Mouse (Mus musculus) spleen, postnatal 14 days (tissue): ENCODE results near the gene Nav2.

Experiments
- DNase-seq, 2 experiments: peaks; one replicate each; pipeline ENCODE4 v3.0.0; 2021 to 2022; ENCODE audit warnings: low spot score in 2 of 2

The Nav2 gene

GRCm38 (mm10) chr7:49094531-49094930 is 186.0 kb downstream of the Nav2 start:
- DNase-seq: no peak

DNA sequence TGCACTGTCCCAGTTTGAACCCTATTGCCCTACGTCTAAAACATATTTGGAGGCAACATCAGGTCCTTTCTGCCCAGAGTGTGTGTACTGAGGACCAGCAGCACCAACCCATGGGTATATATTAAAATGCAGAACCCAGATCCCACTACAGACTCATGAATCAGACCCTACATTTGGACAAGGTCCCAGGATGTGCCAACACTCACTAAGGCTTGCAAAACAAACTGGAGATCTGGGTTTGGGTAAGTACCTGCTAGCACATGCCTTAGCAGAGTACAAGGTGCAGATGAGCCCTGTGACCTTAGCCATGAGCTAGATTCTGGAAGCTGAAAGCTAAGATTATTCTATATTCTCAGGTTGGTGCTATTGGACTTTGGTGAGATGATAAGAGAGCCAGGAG is 192.8 kb downstream of the Nav2 start:
- DNase-seq: no peak

GRCm38 (mm10) chr7:49102223-49102622 is 193.7 kb downstream of the Nav2 start:
- DNase-seq: no peak

GRCm38 (mm10) chr7:49104376-49104775 is 195.9 kb downstream of the Nav2 start:
- no peak for DNase-seq

GRCm38 (mm10) chr7:49104793-49105192 is 196.3 kb downstream of the Nav2 start:
- DNase-seq: no peak

DNA sequence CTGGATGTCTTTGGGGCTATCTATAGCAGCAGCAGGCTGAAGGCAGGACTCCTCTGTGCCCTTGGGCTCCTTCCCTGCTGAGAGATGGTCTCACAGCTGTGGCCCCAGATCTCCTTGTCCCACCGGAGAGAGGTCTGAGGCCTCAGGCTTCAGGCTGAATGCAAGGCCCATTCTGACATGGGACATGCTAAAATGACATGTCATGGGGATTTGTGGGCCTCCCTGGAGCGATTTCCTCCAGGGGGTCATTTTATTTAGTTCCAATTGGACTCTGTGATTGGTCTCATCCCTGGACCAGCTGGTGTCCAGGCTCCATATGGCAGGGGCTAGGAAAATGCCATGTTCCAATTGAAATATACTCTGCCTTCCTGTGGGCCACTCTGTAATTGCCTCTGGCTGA is 197.0 kb downstream of the Nav2 start:
- no peak for DNase-seq

DNA sequence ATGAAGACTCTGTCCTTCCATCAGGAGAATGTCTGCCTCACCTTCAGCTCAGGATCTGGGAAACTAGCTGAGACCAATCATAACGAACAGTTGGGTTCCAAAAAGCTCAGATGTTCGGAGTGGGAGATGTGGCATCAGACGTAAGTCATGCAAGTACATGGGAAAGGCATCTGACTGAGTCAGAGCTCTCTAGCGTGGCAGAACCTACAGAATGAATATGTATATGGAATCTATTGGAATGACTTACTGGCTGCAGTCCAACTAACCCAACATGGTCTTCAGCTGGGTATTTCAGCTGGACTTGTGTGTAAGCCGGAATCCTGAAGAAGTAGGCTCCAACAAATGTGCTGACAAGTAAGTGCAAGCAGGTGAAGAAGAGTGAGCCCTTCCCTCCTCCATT is 199.6 kb downstream of the Nav2 start:
- no peak for DNase-seq

- no peak for DNase-seq
These were observed 210.5 kb downstream of the Nav2 start for GRCm38 (mm10) chr7:49119016-49119415.

DNA sequence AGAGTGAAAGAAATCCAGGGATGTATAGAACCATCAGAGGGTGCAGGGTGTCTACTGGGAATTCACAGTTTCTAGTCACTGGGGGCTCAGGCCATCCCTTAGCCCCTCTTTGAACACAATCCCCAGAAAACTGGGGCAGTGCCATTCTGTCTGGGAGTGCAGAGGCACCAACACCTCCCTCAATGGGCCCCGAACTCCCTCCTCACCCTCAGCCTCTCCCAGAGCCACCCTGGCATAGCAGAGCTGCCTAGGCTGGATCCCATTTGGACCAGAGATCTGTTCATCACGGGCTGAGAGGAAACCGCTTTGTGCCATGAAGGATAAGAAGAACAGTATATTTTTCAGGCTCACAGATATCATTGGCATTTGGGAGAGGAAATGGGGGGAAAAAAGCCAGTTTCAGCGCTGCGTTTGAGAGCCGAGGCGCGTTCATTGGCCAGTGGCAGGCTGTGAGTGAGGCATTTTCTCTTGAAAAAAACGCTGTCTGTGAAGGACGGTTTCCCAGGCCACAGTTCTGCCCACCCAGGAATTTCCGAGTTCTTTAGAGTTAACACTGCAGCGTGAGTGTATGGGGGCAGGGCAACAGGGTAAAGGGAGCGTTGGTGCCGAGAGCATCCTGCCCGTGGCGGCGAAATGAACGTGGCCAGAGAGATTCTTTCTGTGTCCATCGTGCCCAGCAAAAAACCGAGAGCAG is 211.4 kb downstream of the Nav2 start:
- no peak for DNase-seq

GRCm38 (mm10) chr7:49120488-49120864 is 212.0 kb downstream of the Nav2 start:
- DNase-seq: no peak

GRCm38 (mm10) chr7:49120935-49121691 is 212.6 kb downstream of the Nav2 start:
- DNase-seq: peak; percentile 52 to 73

DNA sequence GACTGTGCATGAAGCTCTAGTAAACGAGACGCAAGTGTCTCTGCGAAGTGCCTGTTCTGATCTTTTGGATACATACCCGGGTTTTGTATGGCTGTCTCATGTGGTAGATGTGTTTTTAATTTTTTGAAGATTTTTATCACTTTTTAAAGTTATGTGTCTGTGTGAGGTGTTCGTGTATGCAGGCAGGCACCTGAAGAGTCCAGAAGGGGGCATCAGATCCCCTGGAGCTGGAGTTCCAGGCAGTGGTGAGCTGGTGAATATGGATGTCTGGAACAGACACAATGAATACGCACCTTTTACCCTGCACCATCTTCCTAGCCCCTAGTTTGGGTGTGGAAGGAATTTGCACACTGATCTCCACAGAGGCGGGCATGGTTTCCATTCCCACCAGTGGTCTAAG is 214.0 kb downstream of the Nav2 start:
- no peak for DNase-seq

- peak in 1 of 2 experiments; percentile 18 for DNase-seq
These were observed 217.0 kb downstream of the Nav2 start for GRCm38 (mm10) chr7:49125545-49125944.

DNA sequence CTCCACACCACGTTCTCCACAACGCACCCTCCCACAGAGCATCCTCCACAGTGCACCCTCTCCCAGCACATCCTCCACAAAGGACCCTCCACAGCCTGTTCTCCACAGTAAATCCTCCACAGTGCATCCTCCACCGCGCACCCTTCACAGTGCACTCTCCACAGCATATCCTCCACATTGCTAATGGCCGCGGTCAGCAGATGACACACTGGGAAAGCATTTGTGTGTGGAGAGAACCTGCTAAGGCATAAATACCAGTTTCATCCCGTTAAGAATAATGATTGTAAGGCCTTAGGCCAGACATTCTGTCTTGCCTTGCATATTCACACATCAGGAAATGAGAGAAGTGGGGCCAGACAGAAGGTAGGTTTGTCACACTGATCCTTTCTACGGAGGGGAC is 219.7 kb downstream of the Nav2 start:
- no peak for DNase-seq

DNA sequence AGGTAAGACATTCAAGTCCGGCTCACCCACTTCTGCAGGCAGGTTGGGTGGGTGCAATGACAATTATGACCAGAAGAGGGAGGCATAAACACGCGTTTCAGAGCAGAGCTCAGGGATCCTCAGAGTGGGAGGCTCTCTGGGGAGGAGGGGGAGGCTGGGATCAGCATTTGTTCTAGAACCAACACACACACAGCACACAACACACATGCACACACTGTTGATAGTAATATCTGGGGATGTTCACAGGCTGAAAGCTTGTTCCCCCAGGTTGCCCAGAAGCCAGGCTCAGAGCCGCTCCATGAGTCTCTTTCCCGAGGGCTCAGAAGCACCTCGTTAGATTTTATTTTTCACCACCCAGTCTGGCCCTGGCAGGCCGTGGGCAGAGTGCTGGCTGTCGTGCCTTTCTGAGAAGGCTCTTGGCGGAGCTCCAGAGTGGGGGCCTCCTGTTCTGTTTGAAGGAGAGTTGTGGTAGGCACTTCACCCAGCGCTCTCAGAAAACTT is 224.4 kb downstream of the Nav2 start:
- DNase-seq: peak in 1 of 2 experiments; percentile 49

GRCm38 (mm10) chr7:49134396-49134795 is 225.9 kb downstream of the Nav2 start:
- no peak for DNase-seq

- no peak for DNase-seq
These were observed 231.2 kb downstream of the Nav2 start for GRCm38 (mm10) chr7:49139762-49140161.

DNA sequence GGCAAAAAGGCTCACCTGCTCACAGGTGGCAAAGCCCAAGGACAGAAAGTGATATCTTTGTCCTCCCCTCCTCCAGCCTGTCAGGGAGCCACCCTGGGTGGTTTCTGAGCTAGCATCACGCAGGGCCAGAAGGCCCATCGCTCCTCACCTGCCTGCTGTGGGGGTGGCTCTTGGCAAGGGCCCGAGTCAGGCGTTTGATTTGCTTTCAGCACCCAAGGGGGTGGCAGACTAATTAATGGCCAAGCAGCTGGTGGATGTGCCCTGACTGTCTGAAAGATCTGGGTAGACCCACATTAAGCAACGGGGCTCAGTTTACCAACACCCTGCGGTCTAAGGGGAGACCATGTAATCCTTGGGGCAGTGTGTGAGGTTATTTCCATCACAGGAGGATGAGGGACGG is 235.4 kb downstream of the Nav2 start:
- DNase-seq: no peak

- DNase-seq: no peak
These were observed 237.5 kb downstream of the Nav2 start for GRCm38 (mm10) chr7:49145749-49146670.

GRCm38 (mm10) chr7:49152297-49152696 is 243.8 kb downstream of the Nav2 start:
- no peak for DNase-seq

DNA sequence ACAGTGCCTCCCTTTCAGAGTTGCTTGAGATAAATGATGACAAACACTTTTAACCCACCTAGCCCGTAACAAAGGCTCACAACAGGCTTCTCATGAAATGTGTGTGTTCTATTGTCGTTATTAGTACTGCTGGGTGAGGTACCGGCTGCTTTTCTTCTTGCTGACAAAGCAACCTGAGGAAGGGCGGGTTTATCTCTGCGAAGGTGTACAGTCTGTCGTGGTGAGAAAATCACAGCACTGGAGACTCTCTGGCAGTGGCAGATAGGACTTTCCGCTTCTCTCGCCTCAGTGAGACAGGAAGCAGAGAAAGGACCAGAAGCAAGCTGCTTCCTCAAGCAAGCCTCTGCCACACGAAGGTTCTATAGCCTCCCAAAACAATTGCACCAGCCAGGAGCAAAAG is 244.2 kb downstream of the Nav2 start:
- no peak for DNase-seq
